Mouse (Mus musculus) forebrain, embryonic 16.5 days (tissue): Measurements from ENCODE around the gene Dlgap4. TPM values are rescaled to one million over a fixed set of nuclear protein-coding genes. Genes with fewer than 3 reads are reported as not detected.

Experiments
- ATAC-seq: fragments of 200-750 bp; cut with Nextera tagmentation; 2 replicates; pipeline ENCODE4 v1.8.0; 2017; ENCODE audit warnings: mild to moderate bottlenecking, moderate library complexity
- H3K27ac ChIP-seq: fragments of 300-500 bp; sonication (generic); 2 replicates; pipeline ENCODE4 v1.5.1; 2014; ENCODE audit warnings: low read length, control low read depth
- H3K27me3 ChIP-seq: fragments of 300-500 bp; sonication (generic); replicated peaks from 2 replicates; pipeline ENCODE4 v1.6.1; 2014; ENCODE audit warnings: low read length; ENCODE audit not compliant: control insufficient read depth, insufficient read depth
- H3K36me3 ChIP-seq: fragments of 300-500 bp; sonication (generic); 2 replicates; pipeline ENCODE4 v1.6.1; 2014; ENCODE audit not compliant: control insufficient read depth, insufficient read depth
- H3K4me1 ChIP-seq: fragments of 300-500 bp; sonication (generic); replicated peaks from 2 replicates; pipeline ENCODE4 v1.6.1; 2014; ENCODE audit warnings: low read length; ENCODE audit not compliant: control insufficient read depth, insufficient read depth
- H3K4me2 ChIP-seq: fragments of 300-500 bp; sonication (generic); 2 replicates; pipeline ENCODE4 v1.6.1; 2014; ENCODE audit warnings: mild to moderate bottlenecking, low read length, control low read depth
- H3K4me3 ChIP-seq: fragments of 300-500 bp; sonication (generic); replicated peaks from 2 replicates; pipeline ENCODE4 v1.5.1; 2014; ENCODE audit warnings: mild to moderate bottlenecking, low read length, control low read depth
- H3K9ac ChIP-seq: fragments of 300-500 bp; sonication (generic); replicated peaks from 2 replicates; pipeline ENCODE4 v1.6.1; 2014; ENCODE audit warnings: low read depth, low read length, control low read depth
- H3K9me3 ChIP-seq: fragments of 300-500 bp; sonication (generic); 2 replicates; pipeline ENCODE4 v1.6.1; 2016; ENCODE audit warnings: low read length; ENCODE audit not compliant: control insufficient read depth
- WGBS: fragments of 180-500 bp; shearing (Covaris S2); extraction: QIAGEN DNeasy Blood & Tissue Kit; methylation state at CpG from one replicate; pipeline ENCODE4 v1.1.7; 2014; 5-methylcytosine and 5-hydroxymethylcytosine counted together
- polyA plus RNA-seq: library from polyadenylated mRNA; unstranded; fragments of >200 nt; fragmentation: Nextera tagmentation; extraction: Ambion mirVana; gene quantifications from 2 replicates; pipeline ENCODE4 v1.2.1, GENCODE M21; 2015

Gene Dlgap4
- polyA plus RNA-seq, 1 experiment from 2014 or later, result 361 TPM

- ATAC-seq, result peak; percentile 84
- H3K9me3 ChIP-seq, result no peaks in the 10 kb centered on the region
- WGBS, result under 1% methylated on average over 100 of the region's 114 CpGs
- H3K9ac ChIP-seq, result peak overlapping the region; percentile 100
- H3K36me3 ChIP-seq, result no peaks in the 10 kb centered on the region
- H3K27ac ChIP-seq, result peak overlapping the region; percentile 94
- H3K27me3 ChIP-seq, result no peaks in the 10 kb centered on the region
- peak overlapping the region; percentile 87 for H3K4me2 ChIP-seq
- peaks cover 58% of the 10 kb centered on the region for H3K4me1 ChIP-seq
- H3K4me3 ChIP-seq, result peak overlapping the region; percentile 97
Measured at GRCm38 (mm10) chr2:156720675-156721553, 107.4 kb downstream of the Dlgap4 start.

GRCm38 (mm10) chr2:156721554-156722070, 108.1 kb downstream of the Dlgap4 start:
- Histone ChIP-seq H3K9me3 (no peaks in the 10 kb centered on the region), H3K9ac (peak overlapping the region; percentile 100), H3K36me3 (no peaks in the 10 kb centered on the region), H3K27ac (peak overlapping the region; percentile 94), H3K4me2 (peak overlapping the region; percentile 87), H3K4me3 (peak overlapping the region; percentile 97), H3K27me3 (no peaks in the 10 kb centered on the region), H3K4me1 (peaks cover 63% of the 10 kb centered on the region)
- no peak for ATAC-seq
- under 1% methylated on average over 17 of the region's 17 CpGs for WGBS

GRCm38 (mm10) chr2:156722071-156722575, 108.6 kb downstream of the Dlgap4 start:
- peak overlapping the region; percentile 94 for H3K27ac ChIP-seq
- H3K27me3 ChIP-seq, result no peaks in the 10 kb centered on the region
- H3K36me3 ChIP-seq, result no peaks in the 10 kb centered on the region
- H3K4me3 ChIP-seq, result peak overlapping the region; percentile 97
- 2% methylated on average over 15 of the region's 15 CpGs for WGBS
- peak overlapping the region; percentile 100 for H3K9ac ChIP-seq
- no peaks in the 10 kb centered on the region for H3K9me3 ChIP-seq
- no peak for ATAC-seq
- peak overlapping the region; percentile 87 for H3K4me2 ChIP-seq
- H3K4me1 ChIP-seq, result peaks cover 63% of the 10 kb centered on the region

- no peak for ATAC-seq
- Histone ChIP-seq H3K27ac (no peak overlapping the region), H3K4me3 (peak overlapping the region; percentile 97), H3K9me3 (no peaks in the 10 kb centered on the region), H3K36me3 (no peaks in the 10 kb centered on the region), H3K27me3 (no peaks in the 10 kb centered on the region), H3K9ac (peak overlapping the region; percentile 100; the same call in 1 of the 2 replicates), H3K4me2 (peak overlapping the region; percentile 87), H3K4me1 (peaks cover 60% of the 10 kb centered on the region)
- WGBS, result 28% methylated on average over 5 of the region's 5 CpGs
Measured at GRCm38 (mm10) chr2:156722752-156723151, 109.2 kb downstream of the Dlgap4 start.

- no peak for ATAC-seq
- Histone ChIP-seq H3K4me1 (peaks cover 56% of the 10 kb centered on the region), H3K9ac (peak overlapping the region; percentile 31; the same call in 1 of the 2 replicates), H3K27ac (no peak overlapping the region), H3K27me3 (no peaks in the 10 kb centered on the region), H3K36me3 (no peaks in the 10 kb centered on the region), H3K4me2 (peak overlapping the region; percentile 87), H3K9me3 (no peaks in the 10 kb centered on the region), H3K4me3 (peak overlapping the region; percentile 24)
- 66% methylated on average over 1 of the region's 1 CpGs for WGBS
Measured at GRCm38 (mm10) chr2:156723899-156724523, 110.5 kb downstream of the Dlgap4 start.

GRCm38 (mm10) chr2:156724871-156725270, 111.4 kb downstream of the Dlgap4 start:
- H3K9ac ChIP-seq, result no peak overlapping the region
- no peak overlapping the region for H3K27ac ChIP-seq
- no peak for ATAC-seq
- H3K4me1 ChIP-seq, result peaks cover 52% of the 10 kb centered on the region
- no peak overlapping the region for H3K4me3 ChIP-seq
- H3K4me2 ChIP-seq, result peak overlapping the region; percentile 4; the same call in 1 of the 2 replicates
- H3K36me3 ChIP-seq, result no peaks in the 10 kb centered on the region
- no peaks in the 10 kb centered on the region for H3K9me3 ChIP-seq
- H3K27me3 ChIP-seq, result no peaks in the 10 kb centered on the region
- WGBS, result 78% methylated on average over 4 of the region's 4 CpGs

- peak; percentile 82 for ATAC-seq
- Histone ChIP-seq H3K9me3 (no peaks in the 10 kb centered on the region), H3K27ac (peak overlapping the region; percentile 75), H3K27me3 (no peaks in the 10 kb centered on the region), H3K4me1 (peaks cover 59% of the 10 kb centered on the region), H3K9ac (peak overlapping the region; percentile 38; the same call in 1 of the 2 replicates), H3K36me3 (no peaks in the 10 kb centered on the region), H3K4me2 (peak overlapping the region; percentile 42), H3K4me3 (no peak overlapping the region)
- WGBS, result 5% methylated on average over 7 of the region's 7 CpGs
Measured at GRCm38 (mm10) chr2:156726344-156726743, 112.8 kb downstream of the Dlgap4 start.

- Histone ChIP-seq H3K9ac (no peak overlapping the region), H3K27me3 (no peaks in the 10 kb centered on the region), H3K4me2 (peak overlapping the region; percentile 42), H3K4me3 (no peak overlapping the region), H3K27ac (peak overlapping the region; percentile 20), H3K36me3 (no peaks in the 10 kb centered on the region), H3K4me1 (peaks cover 65% of the 10 kb centered on the region), H3K9me3 (no peaks in the 10 kb centered on the region)
- 40% methylated on average over 3 of the region's 3 CpGs for WGBS
- no peak for ATAC-seq
Measured at GRCm38 (mm10) chr2:156726878-156727277, 113.4 kb downstream of the Dlgap4 start.
